Mouse (Mus musculus): ENCODE data around the gene Ugt1a2.

- TF ChIP-seq CTCF (IDR thresholded peaks at IDR 0.05; ENCODE audit: control insufficient read depth, insufficient read depth, insufficient read length) (no peak), CEBPB (IDR thresholded peaks at IDR 0.05; ENCODE audit: low read depth) (no peak), MAX (IDR thresholded peaks at IDR 0.05) (no peak), MYOD1 (IDR thresholded peaks at IDR 0.05; ENCODE audit: control insufficient read depth, insufficient read length, low read depth) (no peak), MYOG (IDR thresholded peaks at IDR 0.05; ENCODE audit: control insufficient read depth, extremely low read depth, insufficient read length) (no peak)
Observed at GRCm38 (mm10) chr1:88228121-88228520, 27.7 kb downstream of the Ugt1a2 start.
